Mouse (Mus musculus) kidney, adult 8-10 months (tissue): ENCODE results near the gene Saysd1.
A peak's percentile ranks its signal among the peaks of the same experiment; 100 is the strongest.

Experiments used
- DNase-seq, 2 experiments: peaks; one replicate each; pipeline ENCODE4 v3.0.0; 2022

The Saysd1 gene

GRCm38 (mm10) chr14:20106271-20106670 lies 32.1 kb downstream of the Saysd1 start:
- DNase-seq, result peak in 1 of 2 experiments; percentile 34

GRCm38 (mm10) chr14:20103207-20103606 lies 35.1 kb downstream of the Saysd1 start:
- DNase-seq, result peak; percentile 22 to 65

- DNase-seq, result peak; percentile 59 to 76
Measured at GRCm38 (mm10) chr14:20098061-20098460, 40.3 kb downstream of the Saysd1 start.

GRCm38 (mm10) chr14:20094942-20095341 lies 43.4 kb downstream of the Saysd1 start:
- no peak for DNase-seq

GRCm38 (mm10) chr14:20093493-20093892 lies 44.8 kb downstream of the Saysd1 start:
- DNase-seq, result peak in 1 of 2 experiments; percentile 42

- DNase-seq, result no peak
Measured at GRCm38 (mm10) chr14:20084335-20084734, 54.0 kb downstream of the Saysd1 start.

GRCm38 (mm10) chr14:20082536-20083325 lies 55.6 kb downstream of the Saysd1 start:
- DNase-seq, result peak; percentile 94 to 95

GRCm38 (mm10) chr14:20081937-20082533 lies 56.3 kb downstream of the Saysd1 start:
- no peak for DNase-seq

- no peak for DNase-seq
Measured at GRCm38 (mm10) chr14:20081084-20081483, 57.2 kb downstream of the Saysd1 start.

GRCm38 (mm10) chr14:20077181-20077580 lies 61.2 kb downstream of the Saysd1 start:
- no peak for DNase-seq

- no peak for DNase-seq
Measured at GRCm38 (mm10) chr14:20075544-20075943, 62.8 kb downstream of the Saysd1 start.

- no peak for DNase-seq
Measured at GRCm38 (mm10) chr14:20074759-20075158, 63.6 kb downstream of the Saysd1 start.

GRCm38 (mm10) chr14:20070629-20071028 lies 67.7 kb downstream of the Saysd1 start:
- DNase-seq, result peak in 1 of 2 experiments; percentile 36

GRCm38 (mm10) chr14:20068365-20068764 lies 70.0 kb downstream of the Saysd1 start:
- no peak for DNase-seq

GRCm38 (mm10) chr14:20067293-20068074 lies 70.8 kb downstream of the Saysd1 start:
- DNase-seq, result peak; percentile 62 to 72

GRCm38 (mm10) chr14:20064771-20065170 lies 73.6 kb downstream of the Saysd1 start:
- no peak for DNase-seq

GRCm38 (mm10) chr14:20048481-20048835 lies 89.9 kb downstream of the Saysd1 start:
- DNase-seq, result no peak

GRCm38 (mm10) chr14:20047814-20048480 lies 90.4 kb downstream of the Saysd1 start:
- no peak for DNase-seq

- DNase-seq, result no peak
Measured at GRCm38 (mm10) chr14:20047291-20047690, 91.0 kb downstream of the Saysd1 start.

GRCm38 (mm10) chr14:20044036-20044435 lies 94.3 kb downstream of the Saysd1 start:
- DNase-seq, result no peak

- no peak for DNase-seq
Measured at GRCm38 (mm10) chr14:20041836-20042235, 96.5 kb downstream of the Saysd1 start.

- no peak for DNase-seq
Measured at GRCm38 (mm10) chr14:20040976-20041375, 97.4 kb downstream of the Saysd1 start.

- no peak for DNase-seq
Measured at GRCm38 (mm10) chr14:20039795-20040194, 98.5 kb downstream of the Saysd1 start.
